Mouse (Mus musculus): ENCODE measurements around the gene Flii.
A peak's percentile ranks its signal among the peaks of the same experiment; 100 is the strongest.

DNA sequence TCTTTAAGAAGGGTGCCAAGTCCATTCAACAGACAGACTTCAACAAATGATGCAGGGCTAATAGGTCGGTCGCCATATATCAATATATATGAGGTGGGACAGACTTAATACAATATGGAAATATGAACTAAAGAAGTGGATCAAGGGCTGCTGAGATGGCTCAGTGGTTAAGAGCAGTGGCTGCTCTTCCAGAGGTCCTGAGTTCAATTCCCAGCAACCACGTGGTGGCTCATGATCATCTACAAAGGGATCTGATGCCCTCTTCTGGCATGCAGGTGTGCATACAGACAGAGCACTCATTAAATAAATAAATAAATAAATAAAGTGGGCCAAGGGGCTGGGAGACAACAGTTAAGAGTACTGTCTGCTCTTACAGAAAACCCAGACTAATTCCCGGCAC is 45.1 kb upstream of the Flii start:
- TF ChIP-seq CTCF (IDR thresholded peaks at IDR 0.05; ENCODE audit: low read depth): peak; percentile 32
- no peak for TF ChIP-seq EP300 (optimal IDR thresholded peaks at IDR 0.05)
